Mouse (Mus musculus) MEL (cell line): Measurements from ENCODE around the gene Aamp. TPM values are rescaled to one million over a fixed set of nuclear protein-coding genes. Genes with fewer than 3 reads are reported as not detected.
A peak's percentile ranks its signal among the peaks of the same experiment; 100 is the strongest.

ENCODE experiments used
- DNase-seq: peaks from one replicate; pipeline ENCODE4 v3.0.0; 2011; ENCODE audit warnings: low read depth, low spot score
- H3K27ac ChIP-seq: 2 replicates; pipeline ENCODE4 v1.5.1; 2012; ENCODE audit warnings: low read depth, mild to moderate bottlenecking, control low read depth, low read length, moderate library complexity; ENCODE audit not compliant: control insufficient read depth
- H3K27me3 ChIP-seq, 2 experiments: fragments of 150-350 bp in 1 of 2; sonication (generic) in 1 of 2; 2 replicates each; pipeline ENCODE4 v1.6.1; 2012; ENCODE audit warnings: low read length in 2 of 2, mild to moderate bottlenecking in 2 of 2, improper control_type of control experiment in 1 of 2, moderate library complexity in 1 of 2; ENCODE audit not compliant: insufficient read depth in 2 of 2, control insufficient read depth in 1 of 2
- H3K36me3 ChIP-seq, 2 experiments: 2 replicates each; pipeline ENCODE4 v1.6.1; 2012 to 2014; ENCODE audit warnings: low read length in 2 of 2, improper control_type of control experiment in 1 of 2, inconsistent platforms in 1 of 2, mild to moderate bottlenecking in 1 of 2; ENCODE audit not compliant: insufficient read depth in 2 of 2, control insufficient read depth in 1 of 2
- H3K4me1 ChIP-seq, 2 experiments: fragments of 150-350 bp in 1 of 2; sonication (generic) in 1 of 2; 2 replicates each; pipeline ENCODE4 v1.6.1; 2012; ENCODE audit warnings: low read length in 2 of 2, improper control_type of control experiment in 1 of 2, mild to moderate bottlenecking in 1 of 2; ENCODE audit not compliant: insufficient read depth in 2 of 2, control insufficient read depth in 1 of 2
- H3K4me3 ChIP-seq, 2 experiments: fragments of 150-350 bp in 1 of 2; sonication (generic) in 1 of 2; 2 replicates each; pipeline ENCODE4 v1.5.1; 2012; ENCODE audit warnings: low read depth in 2 of 2, low read length in 2 of 2, mild to moderate bottlenecking in 2 of 2, moderate library complexity in 2 of 2, control low read depth in 1 of 2, improper control_type of control experiment in 1 of 2; ENCODE audit not compliant: control insufficient read depth in 1 of 2, insufficient read depth in 1 of 2
- H3K79me2 ChIP-seq: 2 replicates; pipeline ENCODE4 v1.6.1; 2012; ENCODE audit warnings: mild to moderate bottlenecking, low read length, moderate library complexity; ENCODE audit not compliant: control insufficient read depth, poor library complexity, insufficient read depth
- H3K9ac ChIP-seq: 2 replicates; pipeline ENCODE4 v1.6.1; 2012; ENCODE audit warnings: low read depth, mild to moderate bottlenecking, control low read depth, low read length, moderate library complexity; ENCODE audit not compliant: control insufficient read depth, poor library complexity, severe bottlenecking
- H3K9me3 ChIP-seq: fragments of 150-350 bp; sonication (generic); replicated peaks from 2 replicates; pipeline ENCODE4 v1.6.1; 2012; ENCODE audit warnings: mild to moderate bottlenecking, low read length, improper control_type of control experiment, moderate library complexity; ENCODE audit not compliant: insufficient read depth
- CHD2 ChIP-seq: IDR thresholded peaks from 2 replicates; pipeline ENCODE4 v1.6.1; 2011; ENCODE audit warnings: low read length, improper control_type of control experiment
- CTCF ChIP-seq, 3 experiments: IDR thresholded peaks in 2 of 3; conservative IDR thresholded peaks in 1 of 3; 2 replicates each; pipeline ENCODE4 v1.5.1; 2011 to 2012; ENCODE audit warnings: low read length in 3 of 3, low read depth in 2 of 3, mild to moderate bottlenecking in 2 of 3, improper control_type of control experiment in 1 of 3, inconsistent platforms in 1 of 3, mixed read lengths in 1 of 3, moderate library complexity in 1 of 3; ENCODE audit not compliant: control insufficient read depth in 1 of 3, insufficient read depth in 1 of 3, poor library complexity in 1 of 3, severe bottlenecking in 1 of 3
- ELF1 ChIP-seq: IDR thresholded peaks from 2 replicates; pipeline ENCODE4 v1.6.1; 2014; ENCODE audit warnings: low read depth, mild to moderate bottlenecking, inconsistent platforms, low read length, improper control_type of control experiment, moderate library complexity
- EP300 ChIP-seq, 2 experiments: IDR thresholded peaks; 2 replicates each; pipeline ENCODE4 v1.6.1; 2011; ENCODE audit warnings: improper control_type of control experiment in 2 of 2, low read length in 2 of 2, low read depth in 1 of 2, mild to moderate bottlenecking in 1 of 2
- HCFC1 ChIP-seq: IDR thresholded peaks from 2 replicates; pipeline ENCODE4 v1.6.1; 2012; ENCODE audit warnings: low read depth, mild to moderate bottlenecking, inconsistent platforms, low read length, improper control_type of control experiment, moderate library complexity
- JUND ChIP-seq: IDR thresholded peaks from 2 replicates; pipeline ENCODE4 v1.6.1; 2011; ENCODE audit warnings: low read depth, mild to moderate bottlenecking, improper control_type of control experiment, low read length
- KAT2A ChIP-seq: conservative IDR thresholded peaks from 2 replicates; pipeline ENCODE4 v1.6.1; 2012; ENCODE audit warnings: low read depth, low read length, improper control_type of control experiment, inconsistent platforms
- MAFK ChIP-seq: IDR thresholded peaks from 2 replicates; pipeline ENCODE4 v1.6.1; 2011; ENCODE audit warnings: low read depth, mild to moderate bottlenecking, low read length, improper control_type of control experiment, borderline replicate concordance
- MAX ChIP-seq: IDR thresholded peaks from 2 replicates; pipeline ENCODE4 v1.6.1; 2011; ENCODE audit warnings: low read length, improper control_type of control experiment
- MAZ ChIP-seq: IDR thresholded peaks from 2 replicates; pipeline ENCODE4 v1.6.1; 2012; ENCODE audit warnings: low read depth, mild to moderate bottlenecking, inconsistent platforms, low read length, improper control_type of control experiment
- MEF2A ChIP-seq: IDR thresholded peaks from 2 replicates; pipeline ENCODE4 v1.6.1; 2014; ENCODE audit warnings: low read depth, mild to moderate bottlenecking, inconsistent platforms, low read length, improper control_type of control experiment; ENCODE audit not compliant: poor library complexity, insufficient replicate concordance, severe bottlenecking; ENCODE audit errors: extremely low read depth
- MXI1 ChIP-seq: IDR thresholded peaks from 2 replicates; pipeline ENCODE4 v1.6.1; 2011; ENCODE audit warnings: mild to moderate bottlenecking, low read depth, low read length, improper control_type of control experiment
- MYC ChIP-seq: IDR thresholded peaks from 2 replicates; pipeline ENCODE4 v1.6.1; 2011; ENCODE audit warnings: low read depth, mild to moderate bottlenecking, low read length, improper control_type of control experiment, moderate library complexity
- NELFE ChIP-seq: IDR thresholded peaks from 2 replicates; pipeline ENCODE4 v1.6.1; 2011; ENCODE audit warnings: low read depth, low read length, improper control_type of control experiment
- POLR2A ChIP-seq, 2 experiments: IDR thresholded peaks; 2 replicates each; pipeline ENCODE4 v1.6.1; 2011 to 2012; ENCODE audit warnings: low read length in 2 of 2, mild to moderate bottlenecking in 2 of 2, control low read depth in 1 of 2, improper control_type of control experiment in 1 of 2, low read depth in 1 of 2, moderate library complexity in 1 of 2; ENCODE audit not compliant: control insufficient read depth in 1 of 2, insufficient read depth in 1 of 2, poor library complexity in 1 of 2
- POLR2AphosphoS2 ChIP-seq: IDR thresholded peaks from 2 replicates; pipeline ENCODE4 v1.6.1; 2011; ENCODE audit warnings: low read length, improper control_type of control experiment
- POLR2AphosphoS5 ChIP-seq: IDR thresholded peaks from 2 replicates; pipeline ENCODE4 v1.6.1; 2012; ENCODE audit warnings: low read depth, borderline replicate concordance, mild to moderate bottlenecking, inconsistent platforms, low read length, moderate library complexity, mixed read lengths
- RCOR1 ChIP-seq: IDR thresholded peaks from 2 replicates; pipeline ENCODE4 v1.6.1; 2012; ENCODE audit warnings: low read depth, mild to moderate bottlenecking, inconsistent platforms, low read length, improper control_type of control experiment
- SIN3A ChIP-seq: IDR thresholded peaks from 2 replicates; pipeline ENCODE4 v1.6.1; 2012; ENCODE audit warnings: low read length, improper control_type of control experiment, inconsistent platforms
- SMC3 ChIP-seq: IDR thresholded peaks from 2 replicates; pipeline ENCODE4 v1.6.1; 2011; ENCODE audit warnings: low read depth, low read length, improper control_type of control experiment
- UBTF ChIP-seq: IDR thresholded peaks from 2 replicates; pipeline ENCODE4 v1.6.1; 2012; ENCODE audit warnings: low read depth, mild to moderate bottlenecking, inconsistent platforms, low read length, improper control_type of control experiment, moderate library complexity, borderline replicate concordance; ENCODE audit not compliant: insufficient read depth
- USF2 ChIP-seq, 2 experiments: IDR thresholded peaks; 2 replicates each; pipeline ENCODE4 v1.6.1; 2011 to 2012; ENCODE audit warnings: improper control_type of control experiment in 2 of 2, low read length in 2 of 2, borderline replicate concordance in 1 of 2, inconsistent platforms in 1 of 2, low read depth in 1 of 2, mild to moderate bottlenecking in 1 of 2; ENCODE audit not compliant: insufficient read depth in 1 of 2
- ZKSCAN1 ChIP-seq: IDR thresholded peaks from 2 replicates; pipeline ENCODE4 v1.6.1; 2012; ENCODE audit warnings: low read depth, mild to moderate bottlenecking, inconsistent platforms, low read length, improper control_type of control experiment, moderate library complexity
- ZMIZ1 ChIP-seq: IDR thresholded peaks from 2 replicates; pipeline ENCODE4 v1.6.1; 2012; ENCODE audit warnings: low read depth, mild to moderate bottlenecking, inconsistent platforms, low read length, improper control_type of control experiment, moderate library complexity
- polyA plus RNA-seq, 2 experiments: library from polyadenylated mRNA; stranded (reverse) in 1 of 2; unstranded in 1 of 2; fragments of >175 nt in 1 of 2; fragments of >200 nt in 1 of 2; gene quantifications; 2 replicates each; pipeline versions ENCODE4 v1.2.1 to v1.2.4; 2012; ENCODE audit warnings: low replicate concordance in 2 of 2, low read depth in 1 of 2; ENCODE audit not compliant: insufficient read length in 2 of 2, insufficient read depth in 1 of 2, missing spikeins in 1 of 2
- total RNA-seq: library from RNA; depleted of rRNA; stranded (reverse); fragments of 300-350 nt; gene quantifications from 2 replicates; pipeline ENCODE4 v1.2.3, GENCODE M21; 2012

Gene Aamp
- total and polyA plus RNA-seq, 3 experiments: 108 to 169 TPM; not detected in 1

DNA sequence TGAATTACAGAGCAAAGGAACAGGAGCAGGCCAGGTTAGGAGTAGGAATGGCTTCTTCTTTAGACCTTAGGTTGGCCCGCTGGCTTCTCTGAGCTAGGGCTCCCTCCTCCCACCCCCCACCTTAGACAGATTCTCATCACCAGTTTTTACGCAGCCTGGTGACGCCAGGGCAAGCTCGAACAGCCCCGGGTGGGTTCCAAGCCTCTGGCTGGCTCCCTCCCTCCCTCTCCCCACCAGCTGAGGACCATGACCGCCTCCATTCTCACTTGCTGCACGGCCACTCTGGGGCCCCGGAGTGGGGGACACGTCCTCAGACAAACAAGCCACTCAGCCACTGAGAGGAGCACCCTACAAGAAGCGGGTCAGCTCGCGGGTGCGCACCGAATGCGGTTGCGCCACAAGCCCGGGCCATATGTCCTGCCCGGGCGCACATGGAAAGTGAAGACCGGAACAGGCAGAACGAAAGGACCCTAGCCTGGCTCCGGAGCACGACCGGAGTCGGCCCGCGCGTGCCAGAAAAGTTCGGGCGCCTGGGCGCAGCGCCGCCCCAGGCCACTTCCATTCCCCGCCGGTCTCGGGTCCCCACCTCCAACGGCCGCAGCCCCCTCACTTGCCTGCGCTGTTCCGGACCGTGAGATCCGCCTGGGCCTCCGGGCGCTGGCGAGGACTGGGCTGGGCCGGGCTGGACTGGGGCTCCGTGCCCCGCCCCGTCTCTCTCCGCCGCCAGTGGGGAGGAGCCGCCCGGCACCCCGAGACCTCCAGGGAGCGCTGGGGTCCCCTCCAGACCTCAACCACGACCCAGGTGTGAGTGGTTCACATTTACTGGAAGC is 19.2 kb upstream of the Aamp start:
- peak; percentile 74 for DNase-seq
- peaks cover 2 to 40% of the 10 kb centered on the region in 2 experiments; a peak in 3 of 4 replicates for H3K4me1 ChIP-seq
- 0 out of 2 replicates have a peak overlapping the region, but pooled peaks have one; percentile 11 for H3K27ac ChIP-seq
- no peaks in the 10 kb centered on the region for H3K27me3 ChIP-seq
- no peaks in the 10 kb centered on the region for H3K9me3 ChIP-seq
- peaks cover 0 to 32% of the 10 kb centered on the region in 2 experiments; a peak in 2 of 4 replicates for H3K36me3 ChIP-seq
- H3K79me2 ChIP-seq: peaks cover 16% of the 10 kb centered on the region
- peak; percentile 75 for TF ChIP-seq MAX
- TF ChIP-seq MXI1: peak; percentile 79
- peak; percentile 22; the same call in 1 of the 2 replicates for TF ChIP-seq HCFC1
- no peak for TF ChIP-seq ZKSCAN1
- TF ChIP-seq CTCF (IDR thresholded peaks at IDR 0.05 in 2 of 3, conservative IDR thresholded peaks at IDR 0.05 in 1 of 3; ENCODE audit: control insufficient read depth in 1 of 3, insufficient read depth in 1 of 3, low read depth in 2 of 3, low read length in 3 of 3, poor library complexity in 1 of 3, severe bottlenecking in 1 of 3): 0 out of 6 replicates have a peak, but pooled peaks of 1 of the 3 experiments have one; percentile 11
- peak; percentile 70; the same call in 1 of the 2 replicates for TF ChIP-seq MYC
- no peak for TF ChIP-seq SMC3
- peak; percentile 55; the same call in 1 of the 2 replicates for TF ChIP-seq MAZ
- no peak for TF ChIP-seq USF2 (IDR thresholded peaks at IDR 0.05; ENCODE audit: borderline replicate concordance in 1 of 2, insufficient read depth in 1 of 2, low read depth in 1 of 2, low read length in 2 of 2)
- no peak; the same call in 1 of the 2 replicates for TF ChIP-seq ZMIZ1
- no peak for TF ChIP-seq POLR2AphosphoS5
- TF ChIP-seq POLR2A (IDR thresholded peaks at IDR 0.05; ENCODE audit: control insufficient read depth in 1 of 2, insufficient read depth in 1 of 2, low read depth in 1 of 2, low read length in 2 of 2, poor library complexity in 1 of 2): peak; percentile 61 to 69
- 0 out of 2 replicates have a peak, but pooled peaks have one; percentile 68 for TF ChIP-seq POLR2AphosphoS2
- no peak for TF ChIP-seq MAFK
- peak; percentile 45 for TF ChIP-seq NELFE
- TF ChIP-seq SIN3A: peak; percentile 61
- H3K9ac ChIP-seq: peak overlapping the region; percentile 86
- peak overlapping the region; percentile 91 to 94 for H3K4me3 ChIP-seq

DNA sequence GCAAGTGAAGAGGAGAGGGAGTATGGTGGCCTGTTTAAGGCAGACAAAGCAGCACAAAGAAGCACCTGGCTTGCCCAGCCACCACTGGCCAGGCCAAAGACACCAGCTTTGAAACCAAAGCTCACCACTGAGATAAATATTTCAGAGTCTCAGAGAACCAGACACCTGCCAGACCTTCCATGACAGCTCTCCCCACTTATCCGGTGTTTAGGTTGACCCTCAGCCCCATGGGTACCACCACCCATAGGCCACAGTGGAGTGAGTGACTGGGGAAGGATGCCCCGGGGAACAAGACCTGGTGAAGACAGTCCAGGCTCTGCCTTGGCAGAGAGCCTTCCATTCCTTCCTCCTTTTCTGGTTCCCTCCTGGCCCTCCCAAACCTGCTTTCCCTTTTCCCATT is 18.3 kb upstream of the Aamp start:
- no peak overlapping the region for H3K9ac ChIP-seq
- H3K27me3 ChIP-seq: no peaks in the 10 kb centered on the region
- H3K36me3 ChIP-seq: peaks cover 0 to 26% of the 10 kb centered on the region in 2 experiments; a peak in 2 of 4 replicates
- H3K4me1 ChIP-seq: peaks cover 2 to 32% of the 10 kb centered on the region in 2 experiments; a peak in 3 of 4 replicates
- H3K27ac ChIP-seq: no peak overlapping the region
- peaks cover 18% of the 10 kb centered on the region for H3K79me2 ChIP-seq
- no peak for DNase-seq
- no peaks in the 10 kb centered on the region for H3K9me3 ChIP-seq
- TF ChIP-seq KAT2A: no peak
- TF ChIP-seq MXI1: no peak
- no peak for TF ChIP-seq JUND
- no peak for TF ChIP-seq ELF1
- no peak for TF ChIP-seq UBTF
- no peak for TF ChIP-seq POLR2A (IDR thresholded peaks at IDR 0.05; ENCODE audit: control insufficient read depth in 1 of 2, insufficient read depth in 1 of 2, low read depth in 1 of 2, low read length in 2 of 2, poor library complexity in 1 of 2)
- TF ChIP-seq CHD2: no peak
- no peak for TF ChIP-seq EP300 (IDR thresholded peaks at IDR 0.05; ENCODE audit: low read depth in 1 of 2, low read length in 2 of 2)
- no peak for TF ChIP-seq MEF2A
- no peak for TF ChIP-seq ZKSCAN1
- TF ChIP-seq RCOR1: no peak
- no peak for TF ChIP-seq SIN3A
- H3K4me3 ChIP-seq: no peak overlapping the region
